Mouse (Mus musculus) adrenal gland, adult 2 months (tissue): ENCODE results near the gene Spert. TPM values are rescaled to one million over a fixed set of nuclear protein-coding genes. Genes with fewer than 3 reads are reported as not detected.

Source experiments
- DNase-seq: peaks from one replicate; pipeline ENCODE4 v3.0.0; 2021
- long read RNA-seq: library from polyadenylated mRNA; stranded (forward); transcript quantifications from one replicate; pipeline ENCODE4 v2.0.0, GENCODE M21; 2021
- polyA plus RNA-seq: library from polyadenylated mRNA; depleted of rRNA; stranded (reverse); fragments of >200 nt; gene quantifications from 2 replicates; pipeline ENCODE4 v1.2.3, GENCODE M21; 2012; rRNA removed
- total RNA-seq, 2 experiments: library from RNA; stranded (reverse); gene quantifications; 2 replicates each; pipeline ENCODE4 v1.2.3; 2021

Spert gene
- not detected for total RNA-seq
- not detected in 2 replicates for polyA plus RNA-seq
- long read RNA-seq = 0 reads

DNA sequence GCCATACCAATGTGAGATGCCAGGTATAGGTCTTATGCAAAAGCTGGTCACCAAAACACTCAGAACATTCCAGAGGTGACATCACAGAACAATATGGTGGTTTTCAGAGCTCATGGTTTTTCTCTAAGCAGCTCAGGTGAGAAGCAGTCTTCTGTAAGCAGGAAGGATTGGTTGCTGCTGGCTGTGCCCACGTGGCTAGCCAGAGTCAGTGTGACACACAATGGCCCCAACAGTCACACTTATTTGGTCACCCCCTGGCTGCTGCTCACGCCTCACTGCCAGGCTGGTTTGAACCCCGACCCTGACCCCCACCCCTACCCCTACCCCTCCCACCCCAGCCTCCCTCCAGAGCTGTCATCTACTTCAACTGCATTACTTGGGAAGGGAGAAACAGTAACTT is at the start of gene Spert:
Gene Spert (minus strand): TSS at position 139 of the 400 bp plus-strand sequence.
- no peak for DNase-seq

DNA sequence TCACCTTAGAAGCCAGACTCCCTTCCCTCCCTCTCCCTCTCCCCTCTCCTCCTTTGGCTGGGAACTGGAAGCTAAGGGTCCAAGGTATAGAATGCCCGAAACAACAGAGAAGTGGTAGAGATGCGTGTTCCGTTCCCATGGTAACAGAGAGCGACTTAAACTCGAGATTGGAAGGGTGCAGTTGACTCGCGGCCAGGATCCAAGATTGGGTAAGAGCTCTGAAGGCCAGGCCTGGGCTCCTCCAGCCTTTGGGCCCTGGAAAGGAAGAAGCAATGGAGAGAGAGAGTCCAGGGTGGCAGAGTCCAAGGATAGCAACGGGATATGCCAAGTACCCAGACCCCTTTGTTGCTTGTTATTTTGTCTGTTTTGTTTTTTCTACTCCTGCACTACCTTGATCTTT is 49.2 kb upstream of the Spert start, which contains the start of gene Erich6b:
Gene Erich6b (plus strand): TSS at position 180 of the 400 bp plus-strand sequence.
- peak; percentile 56 for DNase-seq

GRCm38 (mm10) chr14:75641369-75641768 is 48.5 kb upstream of the Spert start:
- DNase-seq = no peak

- DNase-seq = no peak
Measured at GRCm38 (mm10) chr14:75640846-75641245, 47.9 kb upstream of the Spert start.

DNA sequence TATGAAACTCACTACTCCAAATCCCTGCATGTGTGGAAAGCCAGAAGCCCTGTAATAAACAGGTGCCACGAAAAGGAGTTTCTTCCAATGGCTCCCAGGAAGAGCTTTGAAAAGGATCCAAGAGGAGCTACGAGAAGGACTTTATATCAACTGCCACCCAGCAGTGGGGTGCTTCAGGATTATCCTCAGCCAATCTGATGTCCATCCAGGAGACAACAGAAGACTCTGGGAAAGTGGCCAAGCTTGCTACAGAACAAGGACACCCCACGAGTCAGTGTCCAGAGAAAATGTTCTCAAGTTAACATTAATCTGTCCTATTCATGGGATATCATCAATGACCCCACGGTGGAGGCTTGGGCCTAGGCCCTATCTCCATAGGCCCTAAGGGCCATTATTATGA is 44.7 kb upstream of the Spert start:
- DNase-seq = peak; percentile 13

DNA sequence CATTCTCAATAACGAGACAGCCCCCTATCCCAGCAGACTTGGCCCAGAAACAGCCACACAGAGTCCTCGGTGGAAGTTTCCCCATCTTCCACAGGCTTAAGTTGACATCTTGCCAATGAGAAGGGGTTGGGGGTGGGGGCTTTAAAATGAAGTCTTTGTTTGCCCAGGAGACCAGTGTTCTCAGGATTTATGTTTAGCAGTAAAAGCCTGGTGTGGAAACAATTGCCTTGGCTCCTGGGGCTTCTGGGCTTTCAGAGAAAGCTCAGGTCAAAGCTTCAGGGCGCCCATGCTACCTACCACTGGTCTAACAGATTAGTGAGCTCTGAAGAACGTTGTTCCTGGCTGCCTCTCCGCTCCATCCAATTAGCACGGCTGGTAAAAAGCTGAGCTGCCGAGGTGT is 43.2 kb upstream of the Spert start:
- no peak for DNase-seq

DNA sequence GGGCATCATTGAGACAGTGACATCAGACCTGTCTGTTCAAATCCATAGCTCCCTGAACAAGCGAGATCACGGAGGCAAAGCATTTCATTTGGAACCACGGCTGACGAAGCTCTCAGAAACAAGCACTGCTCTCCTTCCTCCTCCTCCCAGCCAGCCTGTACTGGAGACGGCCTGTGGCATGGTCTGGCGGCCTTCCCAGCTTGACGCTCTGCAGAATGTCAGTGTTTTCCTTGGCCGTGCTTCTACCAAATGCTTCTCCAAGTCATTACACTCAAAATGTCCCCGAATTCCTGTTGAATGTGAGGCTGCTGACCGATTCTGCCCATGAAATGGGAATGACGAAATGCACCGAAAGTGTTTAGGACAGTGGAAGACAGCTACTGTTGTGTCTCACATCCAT is 42.4 kb upstream of the Spert start:
- DNase-seq = peak; percentile 63

DNA sequence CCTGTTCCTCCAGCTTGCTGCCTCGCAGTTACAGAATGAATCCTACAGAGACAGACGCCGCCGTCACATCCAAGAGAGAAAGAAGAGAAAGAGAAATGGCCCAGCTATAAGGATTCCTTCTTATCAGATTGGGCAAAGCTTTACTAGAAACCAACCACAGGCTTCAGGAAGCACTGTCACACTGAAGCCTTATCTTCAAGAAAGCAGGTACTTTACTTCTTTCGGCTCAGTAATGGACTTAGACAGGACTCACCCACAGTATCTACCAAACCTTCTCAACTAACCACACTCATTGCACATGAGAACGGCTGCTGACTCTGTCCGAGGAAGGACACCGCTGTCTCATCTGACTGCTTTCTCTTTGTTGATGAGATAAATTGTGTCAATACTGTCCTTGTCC is 36.0 kb upstream of the Spert start:
- no peak for DNase-seq

DNA sequence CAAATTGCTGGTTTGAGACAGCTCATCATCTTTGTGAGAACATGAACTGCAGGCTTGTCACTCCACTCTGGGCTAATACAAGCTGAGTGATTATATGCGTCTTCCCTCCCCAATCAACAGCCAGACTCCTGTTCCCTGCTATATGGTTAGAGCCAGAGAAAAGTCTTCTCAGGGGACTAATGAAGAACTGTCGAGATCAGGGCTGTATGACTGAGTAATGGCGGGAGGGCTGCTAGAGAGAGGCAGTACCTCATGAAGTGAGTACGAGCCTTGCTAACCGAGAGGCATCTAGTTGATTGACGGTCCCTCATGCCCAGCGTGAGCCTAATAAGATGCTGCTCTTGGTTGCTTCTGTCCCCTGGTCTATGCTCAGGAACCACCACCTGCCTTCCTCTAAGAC is 30.1 kb upstream of the Spert start:
- DNase-seq = no peak

- no peak for DNase-seq
Measured at GRCm38 (mm10) chr14:75616375-75616774, 23.5 kb upstream of the Spert start.

- DNase-seq = no peak
Measured at GRCm38 (mm10) chr14:75609176-75609575, 16.3 kb upstream of the Spert start.

GRCm38 (mm10) chr14:75583870-75584269 is 9.0 kb downstream of the Spert start:
- no peak for DNase-seq

GRCm38 (mm10) chr14:75579010-75579409 is 13.9 kb downstream of the Spert start:
- no peak for DNase-seq

DNA sequence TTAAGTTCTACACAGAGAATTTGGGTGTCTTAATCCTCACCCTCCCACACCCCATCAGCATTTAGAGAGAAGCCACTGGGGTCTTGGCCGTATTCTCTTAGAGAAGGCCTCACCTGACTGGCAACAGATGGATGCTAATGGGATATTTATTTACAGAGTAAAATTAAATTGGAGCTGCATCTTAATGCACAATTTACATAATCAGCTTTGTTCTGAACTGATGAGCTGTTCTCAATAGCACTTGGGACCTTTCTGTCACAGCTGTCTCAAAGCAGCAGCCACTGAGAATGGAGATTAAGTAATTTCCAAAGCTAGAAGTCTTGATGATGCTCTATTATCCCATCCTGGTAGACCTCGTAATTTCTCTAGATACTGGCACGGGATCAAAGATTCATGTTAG is 26.6 kb downstream of the Spert start:
- no peak for DNase-seq

GRCm38 (mm10) chr14:75565534-75566140 is 27.3 kb downstream of the Spert start:
- DNase-seq = peak; percentile 44

DNA sequence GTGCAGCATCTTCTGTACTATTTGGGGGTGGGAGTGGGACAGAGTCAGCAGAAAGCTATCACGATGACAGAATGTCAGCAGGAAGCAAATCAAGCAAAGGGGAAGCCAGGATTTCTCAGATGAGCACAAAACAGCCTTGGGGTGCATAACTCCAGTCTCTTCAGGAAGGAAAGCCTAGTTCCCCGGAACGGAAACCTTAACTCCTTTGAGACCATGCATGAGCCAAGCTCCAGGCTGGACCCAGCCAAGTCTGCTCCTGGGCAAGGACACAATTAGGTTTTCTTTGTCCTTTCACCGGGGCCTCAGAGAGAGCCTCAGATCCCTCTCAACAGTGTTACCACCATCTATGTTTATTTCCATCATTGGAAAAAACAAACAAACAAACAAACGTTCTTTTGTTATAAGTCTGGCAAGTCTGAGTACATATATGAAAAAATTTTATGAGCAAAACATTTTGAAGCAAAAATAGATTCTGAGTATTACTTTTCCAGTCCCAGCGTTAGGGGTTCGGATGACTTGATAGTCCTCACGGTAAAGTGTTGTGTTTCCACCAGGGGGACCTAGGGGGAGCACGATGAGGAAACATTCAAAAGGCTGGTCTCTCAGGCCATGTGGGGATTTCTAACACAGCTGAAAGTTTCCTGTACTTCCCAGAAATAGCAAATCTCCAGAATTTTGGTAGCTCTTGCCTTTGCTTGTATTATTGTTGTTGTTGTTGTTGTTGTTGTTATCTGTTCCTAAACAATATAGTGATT is 31.2 kb downstream of the Spert start:
- peak; percentile 2 for DNase-seq

DNA sequence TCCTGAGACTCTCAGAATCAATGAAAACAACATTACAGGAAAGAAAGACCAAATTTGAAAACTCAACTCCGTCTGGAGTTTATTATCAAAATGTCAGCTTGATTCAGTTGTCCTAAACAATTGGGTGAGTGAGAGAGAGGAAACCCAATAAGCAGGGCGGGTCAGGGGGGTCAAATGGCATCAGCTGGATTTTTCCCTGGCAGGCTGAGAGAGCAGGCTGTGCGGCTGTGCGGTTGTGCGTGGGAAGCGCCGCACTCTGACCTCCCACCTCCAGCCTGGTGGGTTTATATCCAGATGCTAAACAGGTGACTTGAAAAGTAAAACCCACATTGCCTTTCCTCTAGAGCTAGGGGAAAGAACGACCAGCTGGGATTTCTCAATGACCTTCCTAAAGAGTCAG is 51.2 kb downstream of the Spert start:
- no peak for DNase-seq

- DNase-seq = no peak
Measured at GRCm38 (mm10) chr14:75540996-75541350, 51.9 kb downstream of the Spert start.

DNA sequence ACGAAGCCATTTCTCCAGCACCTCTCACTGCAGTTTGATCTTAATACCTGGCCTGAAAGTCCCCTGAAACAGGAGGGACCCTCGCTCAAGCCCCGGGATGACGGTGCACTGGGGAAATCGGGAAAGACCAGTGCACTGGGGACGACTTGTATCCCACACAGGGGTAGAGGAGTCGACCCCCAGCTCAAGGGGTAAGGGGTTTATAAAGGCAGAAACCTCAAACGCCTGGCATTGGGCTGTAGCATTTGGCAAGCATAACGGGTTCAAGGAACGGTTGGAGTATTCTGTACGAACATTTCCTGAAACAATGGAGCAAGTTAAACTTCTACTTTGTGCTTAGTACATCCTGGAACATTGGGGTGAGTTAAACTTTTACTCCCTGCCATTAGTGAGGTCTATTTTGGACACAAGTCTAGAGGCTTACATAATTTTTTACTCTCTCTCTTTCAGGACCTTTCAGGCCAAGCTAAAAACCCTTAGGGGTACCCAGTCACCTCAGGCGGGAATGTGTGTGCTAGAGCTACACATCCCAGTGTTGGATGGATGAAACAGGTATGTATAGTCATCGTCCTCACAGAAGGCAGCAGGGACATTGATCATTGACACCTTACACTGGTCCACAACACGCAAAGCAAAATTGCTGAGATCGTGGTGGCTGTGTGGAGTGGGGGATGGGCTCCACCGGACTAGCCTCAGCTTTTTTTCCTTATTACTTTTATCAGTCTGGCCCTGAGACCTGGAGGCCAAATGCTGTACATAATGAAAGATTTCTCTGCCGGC is 52.5 kb downstream of the Spert start:
- no peak for DNase-seq

DNA sequence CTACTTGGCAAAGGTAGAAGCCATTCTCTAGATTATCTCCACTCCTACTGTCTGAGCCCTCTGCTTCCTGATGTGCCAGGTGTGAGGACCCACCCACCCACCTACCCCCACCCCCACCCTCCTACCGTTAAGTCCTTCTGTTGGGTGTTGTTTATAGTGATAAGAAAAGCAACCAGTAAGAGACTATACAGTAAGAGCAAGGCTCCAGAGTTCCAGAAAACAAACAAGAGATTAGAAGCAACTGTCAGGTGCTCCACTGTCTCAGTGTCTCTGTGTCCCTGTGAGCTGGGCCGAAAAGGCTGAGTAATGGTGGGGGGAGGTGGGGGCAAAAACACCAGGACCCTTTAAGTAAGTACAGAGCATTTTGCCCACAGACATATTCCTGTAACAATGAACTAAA is 53.7 kb downstream of the Spert start:
- no peak for DNase-seq
